Mouse (Mus musculus) lung, adult 2 months (tissue): Measurements from ENCODE around the gene Bloc1s4.
"Not testable (repeated sequence)": the region's sequence is repeated elsewhere in the genome, so short reads cannot be mapped to it uniquely, and the experiment has no call there.

Source experiments
- CTCF ChIP-seq: fragments of 200-500 bp; IDR thresholded peaks from 2 replicates; pipeline ENCODE4 v1.5.1; 2011; ENCODE audit warnings: mild to moderate bottlenecking, low read length, control low read depth; ENCODE audit not compliant: insufficient read depth
- POLR2A ChIP-seq: fragments of 200-500 bp; IDR thresholded peaks from 2 replicates; pipeline ENCODE4 v1.6.1; 2011; ENCODE audit warnings: low read depth, mild to moderate bottlenecking, control low read depth, low read length, borderline replicate concordance; ENCODE audit errors: extremely low read depth

- not testable (repeated sequence) for TF ChIP-seq POLR2A, CTCF
Observed at GRCm38 (mm10) chr5:36795647-36796295, 47.3 kb upstream of the Bloc1s4 start.
